Mouse (Mus musculus) kidney, adult 2 months (tissue): ENCODE results near the gene Zfp65.

Experiments
- CTCF ChIP-seq: fragments of 200-500 bp; conservative IDR thresholded peaks from 2 replicates; pipeline ENCODE4 v1.5.1; 2011; ENCODE audit warnings: low read depth, mild to moderate bottlenecking, control low read depth, low read length, moderate library complexity, mixed read lengths; ENCODE audit not compliant: insufficient read depth, insufficient read length
- POLR2A ChIP-seq: fragments of 200-500 bp; IDR thresholded peaks from one replicate; pipeline ENCODE4 v1.6.1; 2011; ENCODE audit warnings: low read depth, low read length, control low read depth

- TF ChIP-seq POLR2A (no peak), CTCF (no peak)
Observed at GRCm38 (mm10) chr13:67763031-67763768, 34.2 kb upstream of the Zfp65 start.
